25 mouse cellular contexts compared by ENCODE assay signal in the genomic region with DNA sequence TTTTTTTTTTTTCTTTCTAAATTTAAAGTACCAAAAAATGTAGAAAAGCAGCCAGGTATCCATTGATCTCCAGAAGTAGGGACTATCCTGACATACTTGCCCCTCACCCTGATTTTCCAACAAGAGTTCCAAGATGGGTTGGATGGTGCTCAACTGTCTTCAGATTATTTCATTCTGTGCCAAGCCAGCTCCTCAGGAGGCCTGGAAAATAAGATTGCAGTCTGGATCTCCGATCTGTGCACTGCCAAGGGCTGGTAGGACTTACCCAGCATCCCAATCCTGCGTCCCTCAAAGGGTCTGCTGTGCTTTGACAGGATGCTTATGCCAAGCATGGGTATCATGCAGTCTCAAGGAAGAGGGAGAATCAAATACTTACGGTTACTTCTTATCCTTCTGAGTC.
"Had no signal": no experiment of that assay in that cellular context is flagged by ENCODE, and none has a peak within 500 bp of the region (broad histone marks: within the 10 kb centered on the region; RNA-seq: fewer than 3 reads in every experiment).

No protein-coding gene starts in this region.

- H3K4me3 ChIP-seq: heart, embryonic 10.5 days; heart, embryonic 12.5 days; hindbrain, embryonic 13.5 days; hindbrain, embryonic 15.5 days; layer of hippocampus, adult 2 months; left cerebral cortex, adult 2 months; limb, embryonic 10.5 days; limb, embryonic 12.5 days; liver, embryonic 13.5 days; liver, embryonic 15.5 days had no signal

- DNase-seq: gastrocnemius, postnatal 14 days; gastrocnemius, postnatal 36 days; heart, adult 18-20 months; heart, postnatal 10 days; heart, postnatal 36 days; kidney, adult 18-20 months; kidney, adult 8-10 months; kidney, postnatal 10 days; kidney, postnatal 25 days; kidney, postnatal 4 days; liver; liver, embryonic 13.5 days; liver, postnatal 0 days had no signal

- H3K27ac ChIP-seq: heart, embryonic 10.5 days; hindbrain, embryonic 13.5 days; hindbrain, embryonic 15.5 days; hindbrain, postnatal 0 days; layer of hippocampus, adult 2 months; left cerebral cortex, adult 2 months; limb, embryonic 10.5 days; limb, embryonic 12.5 days; liver, embryonic 13.5 days; liver, embryonic 15.5 days had no signal

- H3K4me2 ChIP-seq: heart, embryonic 12.5 days; hindbrain, embryonic 13.5 days; hindbrain, embryonic 15.5 days; limb, embryonic 12.5 days; liver, embryonic 11.5 days; liver, embryonic 13.5 days; liver, embryonic 15.5 days had no signal

- H3K36me3 ChIP-seq: heart, embryonic 10.5 days; heart, embryonic 12.5 days; hindbrain, embryonic 13.5 days; hindbrain, embryonic 15.5 days; limb, embryonic 10.5 days; limb, embryonic 12.5 days; liver, embryonic 13.5 days; liver, embryonic 15.5 days had no signal

- H3K9ac ChIP-seq: heart, embryonic 12.5 days; hindbrain, embryonic 13.5 days; hindbrain, embryonic 15.5 days; limb, embryonic 12.5 days; liver, embryonic 13.5 days; liver, embryonic 15.5 days; liver, postnatal 0 days had no signal

- ATAC-seq: hindbrain, postnatal 0 days; intestine, postnatal 0 days; liver, postnatal 0 days had no signal

- H3K9me3 ChIP-seq: heart, embryonic 10.5 days; heart, embryonic 12.5 days; hindbrain, embryonic 13.5 days; hindbrain, embryonic 15.5 days; limb, embryonic 10.5 days; limb, embryonic 12.5 days; liver, embryonic 13.5 days; liver, embryonic 15.5 days had no signal

- H3K27me3 ChIP-seq: heart, embryonic 12.5 days; hindbrain, embryonic 13.5 days; hindbrain, embryonic 15.5 days; limb, embryonic 12.5 days; liver, embryonic 13.5 days; liver, embryonic 15.5 days had no signal

- H3K4me1 ChIP-seq: liver, embryonic 13.5 days; liver, embryonic 15.5 days had no signal
